Mouse (Mus musculus) liver, adult 2 months (tissue): Measurements from ENCODE around the gene Cdc45.

Source experiments
- CTCF ChIP-seq: fragments of 200-500 bp; IDR thresholded peaks from 2 replicates; pipeline ENCODE4 v1.5.1; 2011; ENCODE audit warnings: low read depth, low read length, control low read depth
- POLR2A ChIP-seq: fragments of 200-500 bp; IDR thresholded peaks from 2 replicates; pipeline ENCODE4 v1.6.1; 2011; ENCODE audit warnings: low read length, control low read depth; ENCODE audit not compliant: insufficient read depth; ENCODE audit errors: extremely low read depth

GRCm38 (mm10) chr16:18738303-18738702 is 73.5 kb downstream of the Cdc45 start:
- no peak for TF ChIP-seq CTCF
- no peak for TF ChIP-seq POLR2A
